Mouse (Mus musculus): ENCODE measurements around the gene Khdc3.
"Not testable (repeated sequence)": the region's sequence is repeated elsewhere in the genome, so short reads cannot be mapped to it uniquely, and the experiment has no call there.

The Khdc3 gene

DNA sequence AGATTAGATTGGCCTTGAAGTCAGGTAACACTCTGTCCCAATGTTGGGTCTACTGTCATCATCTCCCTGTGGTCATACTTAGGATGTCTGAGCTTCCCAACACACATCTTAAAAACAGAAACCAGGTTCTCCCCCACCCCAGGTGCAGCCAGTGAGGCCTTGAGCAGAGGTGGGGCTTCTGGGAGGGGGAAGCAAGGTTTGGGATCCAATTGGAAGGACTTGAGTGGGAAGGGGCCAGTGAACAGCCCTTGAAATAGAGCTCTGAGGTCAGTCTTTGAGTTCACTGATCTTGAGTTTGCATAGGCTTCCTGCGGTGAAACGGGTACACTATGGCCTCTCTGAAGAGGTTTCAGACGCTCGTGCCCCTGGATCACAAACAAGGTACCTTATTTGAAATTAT, 545 bp downstream of the Khdc3 start, which contains the start of gene Gm20509:
Gene Gm20509 (plus strand): TSS at position 290 of the 400 bp plus-strand sequence.
- no peak for DNase-seq (ENCODE audit: low spot score)

DNA sequence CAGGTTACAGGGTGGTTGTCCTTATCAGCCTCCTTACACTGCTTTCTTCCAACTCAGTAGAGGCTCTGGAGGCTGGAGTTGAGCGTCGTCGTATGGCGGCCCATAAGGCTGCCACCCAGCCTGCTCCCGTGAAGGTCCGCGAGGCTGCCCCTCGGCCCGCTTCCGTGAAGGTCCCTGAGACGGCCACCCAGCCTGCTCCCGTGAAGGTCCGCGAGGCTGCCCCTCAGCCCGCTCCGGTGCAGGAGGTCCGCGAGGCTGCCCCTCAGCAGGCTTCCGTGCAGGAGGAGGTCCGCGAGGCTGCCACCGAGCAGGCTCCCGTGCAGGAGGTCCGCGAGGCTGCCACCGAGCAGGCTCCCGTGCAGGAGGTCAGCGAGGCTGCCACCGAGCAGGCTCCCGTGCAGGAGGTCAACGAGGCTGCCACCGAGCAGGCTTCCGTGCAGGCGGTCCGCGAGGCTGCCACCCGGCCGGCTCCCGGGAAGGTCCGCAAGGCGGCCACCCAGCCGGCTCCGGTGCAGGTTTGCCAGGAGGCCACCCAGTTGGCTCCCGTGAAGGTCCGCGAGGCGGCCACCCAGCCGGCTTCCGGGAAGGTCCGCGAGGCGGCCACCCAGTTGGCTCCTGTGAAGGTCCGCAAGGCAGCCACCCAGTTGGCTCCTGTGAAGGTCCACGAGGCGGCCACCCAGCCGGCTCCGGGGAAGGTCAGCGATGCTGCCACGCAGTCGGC, 1.7 kb downstream of the Khdc3 start:
- no peak for DNase-seq (ENCODE audit: low spot score)

DNA sequence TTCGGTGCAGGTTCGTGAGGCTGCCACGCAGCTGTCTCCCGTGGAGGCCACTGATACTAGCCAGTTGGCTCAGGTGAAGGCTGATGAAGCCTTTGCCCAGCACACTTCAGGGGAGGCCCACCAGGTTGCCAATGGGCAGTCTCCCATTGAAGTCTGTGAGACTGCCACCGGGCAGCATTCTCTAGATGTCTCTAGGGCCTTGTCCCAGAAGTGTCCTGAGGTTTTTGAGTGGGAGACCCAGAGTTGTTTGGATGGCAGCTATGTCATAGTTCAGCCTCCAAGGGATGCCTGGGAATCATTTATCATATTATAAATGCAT, 2.2 kb downstream of the Khdc3 start:
- no peak for DNase-seq (ENCODE audit: low spot score)

DNA sequence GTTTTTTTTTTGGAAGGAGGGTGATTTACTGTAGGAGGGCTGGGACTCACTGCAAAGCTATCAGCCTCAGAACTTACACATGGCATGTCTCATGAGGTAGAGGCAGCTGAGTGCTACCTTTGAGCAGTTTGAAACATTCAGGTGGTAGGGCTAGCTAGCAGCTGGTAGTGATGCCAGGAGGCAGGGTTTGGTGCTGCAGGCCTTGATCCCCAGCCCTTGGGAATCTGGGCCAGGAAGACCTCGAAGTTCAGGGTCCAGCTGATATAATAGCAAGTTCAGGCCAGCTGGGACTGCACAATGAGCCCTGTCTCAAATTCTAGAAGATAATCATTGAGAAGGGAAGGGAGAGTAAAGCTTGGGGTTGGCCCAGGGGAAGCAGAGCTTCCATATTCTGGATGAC, 3.5 kb downstream of the Khdc3 start:
- DNase-seq (ENCODE audit: low spot score): no peak

DNA sequence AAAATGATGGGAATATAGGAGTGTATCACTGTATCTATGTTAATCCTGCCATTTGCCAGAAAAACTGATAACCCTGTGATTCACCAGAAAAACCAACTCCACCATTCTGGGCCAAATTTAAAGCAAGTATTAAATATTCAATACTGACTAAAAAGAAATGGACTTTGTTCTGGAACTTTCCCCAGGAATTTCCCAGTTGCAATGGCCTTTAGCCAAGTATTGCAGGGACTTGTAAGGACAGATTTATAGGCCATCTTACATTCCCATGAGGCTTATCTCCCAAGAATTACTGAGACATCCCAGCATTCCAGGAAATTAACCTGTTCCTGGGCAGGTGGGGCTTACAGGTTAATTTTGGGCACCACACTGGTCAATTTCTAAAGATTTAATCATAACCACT, 4.1 kb downstream of the Khdc3 start:
- no peak for DNase-seq (ENCODE audit: low spot score)

DNA sequence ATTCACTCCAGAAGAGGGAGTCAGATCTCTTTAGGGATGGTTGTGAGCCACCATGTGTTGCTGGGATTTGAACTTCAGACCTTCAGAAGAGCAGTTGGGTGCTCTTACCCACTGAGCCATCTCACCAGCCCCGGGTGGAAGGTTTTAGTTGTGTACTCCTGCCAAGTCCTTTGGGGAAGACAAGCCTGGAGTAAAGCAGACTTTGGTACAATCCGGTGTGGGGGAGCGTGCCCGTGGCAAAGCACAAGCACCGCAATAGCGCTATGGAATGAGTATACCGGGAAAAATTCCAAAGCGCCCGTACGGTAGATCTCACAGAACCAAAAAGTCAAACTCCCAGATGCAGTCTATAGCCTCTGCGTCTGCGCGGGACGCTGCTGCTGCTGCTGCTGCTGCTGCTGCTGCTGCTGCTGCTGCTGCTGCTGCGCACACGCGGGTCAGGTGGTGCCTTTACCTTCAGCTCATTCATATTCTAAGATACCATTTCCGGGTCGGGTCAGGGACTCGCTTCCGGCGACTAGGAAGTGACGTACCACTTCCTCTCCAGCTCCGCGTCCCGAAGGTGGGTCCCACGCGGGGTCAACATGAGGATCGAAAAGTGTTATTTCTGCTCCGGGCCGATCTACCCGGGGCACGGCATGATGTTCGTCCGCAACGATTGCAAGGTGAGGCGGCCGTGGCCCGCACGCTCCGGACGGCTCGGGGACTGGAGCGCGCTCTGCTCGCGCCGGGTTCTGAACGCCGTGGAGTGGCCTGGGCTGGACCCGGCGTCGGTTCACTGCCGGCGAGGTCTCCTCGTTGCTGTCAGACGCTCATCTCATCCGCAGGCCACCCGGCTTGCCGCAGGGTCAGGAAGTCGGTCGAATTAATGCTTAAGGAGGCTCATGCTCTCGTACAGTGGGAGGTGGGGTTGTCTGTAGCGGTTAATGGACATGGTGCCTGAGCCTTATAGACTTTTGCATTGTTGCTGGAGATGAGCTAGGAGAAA, 11.6 kb downstream of the Khdc3 start, which contains the start of gene Rsl24d1:
Gene Rsl24d1 (plus strand): TSS at position 508 of the 988 bp plus-strand sequence.
- peak; percentile 88 for DNase-seq (ENCODE audit: low spot score)

DNA sequence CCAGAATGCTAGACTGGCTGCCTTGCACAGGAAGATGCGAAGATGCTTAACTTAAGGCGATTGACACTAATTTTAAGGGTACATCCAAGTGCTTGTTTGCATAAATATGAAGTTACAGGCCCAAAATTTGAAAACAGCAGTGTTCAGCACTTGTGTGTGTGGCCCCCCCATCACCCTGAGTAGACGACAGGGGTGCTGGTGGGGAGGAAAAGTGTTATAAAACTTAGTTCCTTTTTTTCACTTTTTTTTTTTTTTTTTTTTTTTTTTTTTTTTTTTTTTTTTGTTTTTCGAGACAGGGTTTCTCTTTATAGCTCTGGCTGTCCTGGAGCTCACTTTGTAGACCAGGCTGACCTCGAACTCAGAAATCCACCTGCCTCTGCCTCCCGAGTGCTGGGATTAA, 15.1 kb downstream of the Khdc3 start:
- DNase-seq (ENCODE audit: low spot score): not testable (repeated sequence)

DNA sequence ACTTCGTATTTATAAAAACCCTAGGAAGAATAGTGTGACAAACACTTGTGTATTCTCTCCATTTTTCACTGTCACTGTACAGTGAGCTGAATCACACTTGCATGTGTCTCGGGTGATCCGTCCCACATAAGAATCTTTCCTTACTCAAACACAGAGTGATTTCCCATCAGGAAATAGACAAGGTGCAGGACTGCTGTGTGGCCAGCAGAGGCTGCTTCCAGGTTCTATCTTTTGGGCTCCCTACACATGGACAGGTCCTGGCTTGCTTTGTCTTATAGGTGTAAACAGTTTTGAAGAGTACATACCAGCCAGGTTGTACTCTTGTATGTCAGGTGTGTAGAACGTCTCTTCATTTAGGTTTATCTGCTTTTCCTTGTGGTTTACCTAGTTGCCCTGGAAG, 16.4 kb downstream of the Khdc3 start:
- no peak for DNase-seq (ENCODE audit: low spot score)

DNA sequence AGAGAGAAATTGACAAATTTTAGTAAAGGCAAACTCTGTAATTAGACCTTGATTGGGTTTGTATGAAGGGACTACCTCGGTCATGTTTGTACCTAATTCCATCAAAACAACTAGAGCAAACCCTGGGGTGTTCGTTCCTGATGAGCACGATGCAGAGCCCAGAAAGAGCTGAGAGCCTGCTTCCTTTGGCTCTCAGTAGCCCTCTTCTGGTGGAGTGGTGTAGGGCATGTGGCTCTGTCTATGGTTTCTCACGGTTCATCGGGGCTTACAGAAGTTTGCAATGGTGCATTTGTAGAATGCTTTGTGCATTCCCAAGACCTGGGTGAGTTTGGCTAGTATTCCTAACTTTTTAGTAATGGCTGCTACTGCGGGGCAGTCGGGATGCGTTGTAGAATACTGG, 20.1 kb downstream of the Khdc3 start:
- DNase-seq (ENCODE audit: low spot score): no peak

DNA sequence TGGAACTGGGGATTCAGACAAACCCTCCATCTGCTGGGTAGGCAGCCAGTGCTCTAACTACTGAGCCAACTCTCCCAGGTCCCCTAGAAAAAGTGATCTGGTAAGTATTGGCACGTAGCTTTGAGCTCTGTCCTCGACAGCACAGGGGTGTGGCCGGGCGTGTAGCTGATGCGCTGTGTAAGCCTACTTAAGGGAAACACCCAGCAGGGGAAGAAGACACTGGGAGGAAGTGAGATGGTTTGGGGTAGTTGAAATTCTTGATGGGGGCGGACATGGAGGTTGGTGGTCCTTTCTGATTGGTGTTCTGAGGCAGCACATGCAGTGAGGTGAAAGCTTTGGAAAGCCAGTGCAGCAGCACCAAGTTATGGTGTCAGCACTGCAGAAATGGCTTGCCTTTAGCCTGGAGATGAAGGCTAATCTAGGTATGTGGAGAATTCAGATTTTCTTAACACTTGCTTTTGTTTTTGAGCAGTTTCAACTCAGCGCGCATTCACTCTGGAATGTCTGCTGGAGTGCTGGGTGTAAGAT, 23.5 kb downstream of the Khdc3 start:
- no peak for DNase-seq (ENCODE audit: low spot score)

DNA sequence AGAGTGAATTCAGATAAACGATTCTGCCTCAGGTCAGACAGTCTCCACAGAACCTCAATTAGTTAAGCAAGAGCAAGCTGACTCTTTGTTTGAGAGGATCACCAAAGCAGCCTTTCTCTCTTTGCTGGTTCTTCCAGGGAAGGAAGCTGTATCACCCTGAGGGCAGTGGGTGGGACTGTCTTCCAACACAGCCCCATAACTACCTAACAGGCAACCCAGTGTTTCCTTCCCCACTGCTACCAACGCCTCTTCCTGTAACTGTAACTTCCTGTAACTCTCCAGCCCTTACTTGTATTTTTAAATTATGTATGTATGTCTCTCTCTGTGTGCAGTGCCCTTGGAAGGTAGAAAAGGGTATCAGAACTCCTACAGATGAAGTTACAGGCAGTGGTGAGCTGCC, 25.8 kb downstream of the Khdc3 start:
- DNase-seq (ENCODE audit: low spot score): no peak

DNA sequence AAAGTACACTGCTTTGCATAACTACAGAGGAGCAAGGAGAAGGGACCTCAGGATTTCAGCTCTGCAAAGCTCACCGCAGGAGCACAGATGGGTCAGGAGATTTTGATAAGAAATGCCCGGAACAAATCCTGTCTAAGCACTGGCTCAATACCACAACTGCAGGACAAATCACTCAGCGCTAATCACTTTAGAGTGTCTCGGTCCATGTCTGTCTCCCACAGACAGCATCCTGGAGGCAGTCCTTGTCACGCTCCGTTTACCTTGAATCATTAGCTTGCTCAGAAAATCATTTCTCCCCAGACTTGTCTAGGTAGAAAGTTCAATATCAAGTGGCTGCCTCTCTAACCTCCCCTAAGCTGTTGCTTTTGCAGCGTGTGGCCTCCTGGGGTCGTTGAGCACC, 28.2 kb downstream of the Khdc3 start:
- no peak for DNase-seq (ENCODE audit: low spot score)

DNA sequence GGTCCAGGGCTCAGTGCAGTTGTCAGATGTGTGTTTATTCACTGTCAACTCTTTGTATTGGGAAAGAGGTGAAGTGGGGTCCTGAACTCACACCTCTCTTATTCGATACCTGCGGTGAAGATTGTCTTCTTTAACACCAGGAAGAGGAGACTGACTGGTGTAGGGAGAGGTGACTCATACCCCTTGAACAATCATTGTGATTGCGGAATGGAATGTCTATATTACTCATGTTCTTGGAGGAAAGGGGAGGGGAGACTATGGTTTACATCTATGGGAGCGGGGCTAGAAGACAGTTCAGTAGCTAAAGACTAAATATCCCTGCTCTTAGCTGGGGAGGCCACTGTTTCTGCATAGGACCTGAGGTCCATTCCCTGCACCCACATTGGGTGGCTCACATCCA, 28.9 kb downstream of the Khdc3 start:
- no peak for DNase-seq (ENCODE audit: low spot score)

DNA sequence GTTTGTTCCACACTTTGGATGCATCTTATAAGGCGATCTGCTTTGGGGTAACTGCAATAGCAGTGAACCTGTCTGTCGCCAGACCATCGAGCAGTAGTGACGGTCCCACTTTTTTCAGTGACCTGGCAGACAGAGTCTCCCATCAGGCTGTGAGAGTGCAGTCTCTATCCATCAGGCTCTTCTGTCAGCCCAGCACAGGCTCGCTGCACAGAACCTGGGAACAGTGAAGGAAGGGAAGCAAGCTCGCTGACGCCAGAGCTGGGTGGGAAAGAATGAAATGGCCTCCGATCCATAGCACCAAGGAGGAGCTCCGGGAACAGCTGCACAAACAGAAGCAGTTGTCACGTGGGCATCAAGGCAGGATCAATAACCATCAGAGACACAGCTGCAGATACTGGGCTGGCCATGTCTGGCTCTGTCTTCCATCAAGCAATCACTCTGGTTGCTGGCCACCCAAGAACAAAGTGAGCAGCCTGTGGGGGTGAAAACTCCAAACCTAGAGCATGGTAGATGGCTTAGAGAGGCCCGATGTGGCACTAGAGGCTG, 35.8 kb downstream of the Khdc3 start:
- no peak for DNase-seq (ENCODE audit: low spot score)

All from left cerebral cortex, adult 11 months (tissue).